Mouse (Mus musculus) midbrain, embryonic 16.5 days (tissue): ENCODE measurements around the gene Tmem219. TPM values are rescaled to one million over a fixed set of nuclear protein-coding genes. Genes with fewer than 3 reads are reported as not detected.
"Not testable (repeated sequence)": the region's sequence is repeated elsewhere in the genome, so short reads cannot be mapped to it uniquely, and the experiment has no call there.

Experiments used
- ATAC-seq: fragments of 200-750 bp; cut with Nextera tagmentation; 2 replicates; pipeline ENCODE4 v1.8.0; 2017; ENCODE audit warnings: moderate TSS enrichment
- H3K27ac ChIP-seq: fragments of 300-500 bp; sonication (generic); 2 replicates; pipeline ENCODE4 v1.5.1; 2014; ENCODE audit warnings: mild to moderate bottlenecking, low read length, mixed read lengths
- H3K27me3 ChIP-seq: fragments of 300-500 bp; sonication (generic); 2 replicates; pipeline ENCODE4 v1.6.1; 2014; ENCODE audit warnings: low read depth, low read length, mixed read lengths; ENCODE audit not compliant: control insufficient read depth, insufficient read depth
- H3K36me3 ChIP-seq: fragments of 300-500 bp; sonication (generic); 2 replicates; pipeline ENCODE4 v1.6.1; 2014; ENCODE audit warnings: mild to moderate bottlenecking, low read length, moderate library complexity, mixed read lengths; ENCODE audit not compliant: control insufficient read depth, insufficient read depth
- H3K4me1 ChIP-seq: fragments of 300-500 bp; sonication (generic); 2 replicates; pipeline ENCODE4 v1.6.1; 2014; ENCODE audit warnings: mild to moderate bottlenecking, low read length, mixed read lengths; ENCODE audit not compliant: control insufficient read depth, insufficient read depth
- H3K4me2 ChIP-seq: fragments of 300-500 bp; sonication (generic); 2 replicates; pipeline ENCODE4 v1.6.1; 2014; ENCODE audit warnings: mild to moderate bottlenecking, low read length, mixed read lengths
- H3K4me3 ChIP-seq: fragments of 300-500 bp; sonication (generic); 2 replicates; pipeline ENCODE4 v1.5.1; 2014; ENCODE audit warnings: low read depth, mild to moderate bottlenecking, low read length, moderate library complexity, mixed read lengths
- H3K9ac ChIP-seq: fragments of 300-500 bp; sonication (generic); 2 replicates; pipeline ENCODE4 v1.6.1; 2014; ENCODE audit warnings: low read depth, low read length, mixed read lengths
- H3K9me3 ChIP-seq: fragments of 300-500 bp; sonication (generic); replicated peaks from 2 replicates; pipeline ENCODE4 v1.6.1; 2014; ENCODE audit warnings: mild to moderate bottlenecking, low read length, mixed read lengths; ENCODE audit not compliant: control insufficient read depth, poor library complexity, severe bottlenecking
- WGBS: fragments of 180-500 bp; shearing (Covaris S2); extraction: QIAGEN DNeasy Blood & Tissue Kit; methylation state at CpG from one replicate; pipeline ENCODE4 v1.1.7; 2014; 5-methylcytosine and 5-hydroxymethylcytosine counted together
- polyA plus RNA-seq: library from polyadenylated mRNA; unstranded; fragments of >200 nt; fragmentation: Nextera tagmentation; extraction: Ambion mirVana; gene quantifications from 2 replicates; pipeline ENCODE4 v1.2.1, GENCODE M21; 2015

Gene Tmem219
- polyA plus RNA-seq, 1 experiment from 2014 or later = 34.0 TPM

GRCm38 (mm10) chr7:126932652-126933051 is 9.9 kb upstream of the Tmem219 start:
- H3K36me3 ChIP-seq = peaks cover 21% of the 10 kb centered on the region
- H3K9ac ChIP-seq = no peak overlapping the region
- peaks cover 11% of the 10 kb centered on the region for H3K4me1 ChIP-seq
- no peak overlapping the region for H3K4me3 ChIP-seq
- H3K27me3 ChIP-seq = no peaks in the 10 kb centered on the region
- WGBS = 90% methylated on average over 2 of the region's 2 CpGs
- no peak overlapping the region for H3K27ac ChIP-seq
- ATAC-seq = no peak
- H3K9me3 ChIP-seq = no peaks in the 10 kb centered on the region
- no peak overlapping the region for H3K4me2 ChIP-seq

GRCm38 (mm10) chr7:126929046-126929445 is 6.3 kb upstream of the Tmem219 start:
- peak; percentile 85 for ATAC-seq
- H3K27me3 ChIP-seq = no peaks in the 10 kb centered on the region
- H3K9me3 ChIP-seq = no peaks in the 10 kb centered on the region
- H3K4me3 ChIP-seq = peak overlapping the region; percentile 61
- H3K27ac ChIP-seq = peak overlapping the region; percentile 75
- peaks cover 3% of the 10 kb centered on the region; the same call in 1 of the 2 replicates for H3K36me3 ChIP-seq
- WGBS = under 1% methylated on average over 27 of the region's 27 CpGs
- peaks cover 11% of the 10 kb centered on the region for H3K4me1 ChIP-seq
- H3K9ac ChIP-seq = peak overlapping the region; percentile 77
- peak overlapping the region; percentile 78 for H3K4me2 ChIP-seq

- peak; percentile 97 for ATAC-seq
- peaks cover 2% of the 10 kb centered on the region; the same call in 1 of the 2 replicates for H3K36me3 ChIP-seq
- 3% methylated on average over 55 of the region's 56 CpGs for WGBS
- H3K4me1 ChIP-seq = peaks cover 11% of the 10 kb centered on the region
- H3K27ac ChIP-seq = peak within 1 kb of the TSS; percentile 75
- H3K27me3 ChIP-seq = no peaks in the 10 kb centered on the region
- no peaks in the 10 kb centered on the region for H3K9me3 ChIP-seq
- H3K9ac ChIP-seq = peak within 1 kb of the TSS; percentile 77
- H3K4me3 ChIP-seq = peak within 1 kb of the TSS; percentile 61
- peak within 1 kb of the TSS; percentile 78 for H3K4me2 ChIP-seq
These were observed 5.8 kb upstream of the Tmem219 start, which contains the start of gene Kctd13 for GRCm38 (mm10) chr7:126928384-126929037. TSS of gene Kctd13 (plus strand) at chr7:126928879.

GRCm38 (mm10) chr7:126926299-126926698 is 3.6 kb upstream of the Tmem219 start:
- Histone ChIP-seq H3K9ac (no peak overlapping the region), H3K4me2 (no peak overlapping the region), H3K36me3 (no peaks in the 10 kb centered on the region), H3K4me3 (no peak overlapping the region), H3K27me3 (no peaks in the 10 kb centered on the region), H3K4me1 (peaks cover 11% of the 10 kb centered on the region), H3K9me3 (no peaks in the 10 kb centered on the region), H3K27ac (no peak overlapping the region)
- 70% methylated on average over 3 of the region's 3 CpGs for WGBS
- ATAC-seq = no peak

- no peak for ATAC-seq
- Histone ChIP-seq H3K36me3 (no peaks in the 10 kb centered on the region), H3K9me3 (no peaks in the 10 kb centered on the region), H3K27ac (no peak overlapping the region), H3K4me3 (no peak overlapping the region), H3K27me3 (no peaks in the 10 kb centered on the region), H3K4me1 (no peaks in the 10 kb centered on the region), H3K4me2 (no peak overlapping the region), H3K9ac (no peak overlapping the region)
- 46% methylated on average over 5 of the region's 5 CpGs for WGBS
These were observed 1.3 kb upstream of the Tmem219 start for GRCm38 (mm10) chr7:126923999-126924398.

GRCm38 (mm10) chr7:126921563-126921962 is 1.2 kb downstream of the Tmem219 start:
- WGBS = 77% methylated on average over 2 of the region's 2 CpGs
- no peak for ATAC-seq
- Histone ChIP-seq H3K27me3 (no peaks in the 10 kb centered on the region), H3K27ac (no peak overlapping the region), H3K36me3 (no peaks in the 10 kb centered on the region), H3K4me1 (no peaks in the 10 kb centered on the region), H3K9ac (no peak overlapping the region), H3K4me2 (no peak overlapping the region), H3K4me3 (no peak overlapping the region), H3K9me3 (no peaks in the 10 kb centered on the region)

- Histone ChIP-seq H3K27ac (no peak overlapping the region), H3K4me1 (no peaks in the 10 kb centered on the region), H3K4me2 (no peak overlapping the region), H3K4me3 (no peak overlapping the region), H3K27me3 (no peaks in the 10 kb centered on the region), H3K9me3 (no peaks in the 10 kb centered on the region), H3K9ac (no peak overlapping the region), H3K36me3 (no peaks in the 10 kb centered on the region)
- ATAC-seq = no peak
- WGBS = 89% methylated on average over 4 of the region's 4 CpGs
These were observed 2.7 kb downstream of the Tmem219 start for GRCm38 (mm10) chr7:126919973-126920372.

- H3K27me3 ChIP-seq, H3K4me1 ChIP-seq: not testable (repeated sequence)
These were observed 4.4 kb downstream of the Tmem219 start for GRCm38 (mm10) chr7:126918356-126918755.

GRCm38 (mm10) chr7:126914844-126915243 is 7.9 kb downstream of the Tmem219 start:
- H3K4me2 ChIP-seq = no peak overlapping the region
- WGBS = 91% methylated on average over 3 of the region's 3 CpGs
- H3K27ac ChIP-seq = no peak overlapping the region
- no peaks in the 10 kb centered on the region for H3K36me3 ChIP-seq
- H3K4me1 ChIP-seq = no peaks in the 10 kb centered on the region
- H3K27me3 ChIP-seq = no peaks in the 10 kb centered on the region
- H3K9ac ChIP-seq = no peak overlapping the region
- H3K4me3 ChIP-seq = no peak overlapping the region
- ATAC-seq = no peak
- no peaks in the 10 kb centered on the region for H3K9me3 ChIP-seq

More at GRCm38 (mm10) chr7:126918356-126918755, 4.4 kb downstream of the Tmem219 start:
- not testable (repeated sequence) for H3K4me2 ChIP-seq, H3K4me3 ChIP-seq, H3K9me3 ChIP-seq, ATAC-seq, H3K9ac ChIP-seq, H3K27ac ChIP-seq, H3K36me3 ChIP-seq
- 52% methylated on average over 4 of the region's 4 CpGs for WGBS
